Mouse (Mus musculus) forebrain, embryonic 13.5 days (tissue): Measurements from ENCODE around the gene Cpsf6. TPM values are rescaled to one million over a fixed set of nuclear protein-coding genes. Genes with fewer than 3 reads are reported as not detected.

ENCODE experiments used
- ATAC-seq: fragments of 200-750 bp; cut with Nextera tagmentation; 2 replicates; pipeline ENCODE4 v1.8.0; 2017
- H3K27ac ChIP-seq: fragments of 300-500 bp; sonication (generic); 2 replicates; pipeline ENCODE4 v1.5.1; 2015; ENCODE audit warnings: inconsistent platforms, mild to moderate bottlenecking, moderate library complexity
- H3K27me3 ChIP-seq: fragments of 300-500 bp; sonication (generic); 2 replicates; pipeline ENCODE4 v1.6.1; 2015; ENCODE audit warnings: mild to moderate bottlenecking, inconsistent platforms
- H3K36me3 ChIP-seq: fragments of 300-500 bp; sonication (generic); 2 replicates; pipeline ENCODE4 v1.6.1; 2015; ENCODE audit warnings: mild to moderate bottlenecking, inconsistent platforms; ENCODE audit not compliant: poor library complexity, severe bottlenecking
- H3K4me1 ChIP-seq: fragments of 300-500 bp; sonication (generic); 2 replicates; pipeline ENCODE4 v1.6.1; 2015; ENCODE audit warnings: inconsistent platforms
- H3K4me2 ChIP-seq: fragments of 300-500 bp; sonication (generic); 2 replicates; pipeline ENCODE4 v1.6.1; 2015; ENCODE audit warnings: inconsistent platforms, mild to moderate bottlenecking, moderate library complexity
- H3K4me3 ChIP-seq: fragments of 300-500 bp; sonication (generic); 2 replicates; pipeline ENCODE4 v1.5.1; 2015; ENCODE audit warnings: mild to moderate bottlenecking, inconsistent platforms
- H3K9ac ChIP-seq: fragments of 300-500 bp; sonication (generic); 2 replicates; pipeline ENCODE4 v1.6.1; 2015; ENCODE audit warnings: mild to moderate bottlenecking, inconsistent platforms
- H3K9me3 ChIP-seq: fragments of 300-500 bp; sonication (generic); replicated peaks from 2 replicates; pipeline ENCODE4 v1.6.1; 2016; ENCODE audit warnings: inconsistent platforms
- WGBS: fragments of 180-500 bp; shearing (Covaris S2); methylation state at CpG from one replicate; pipeline ENCODE4 v1.1.7; 2015; 5-methylcytosine and 5-hydroxymethylcytosine counted together
- polyA plus RNA-seq: library from polyadenylated mRNA; unstranded; fragments of >200 nt; fragmentation: Nextera tagmentation; extraction: Ambion mirVana; gene quantifications from 2 replicates; pipeline ENCODE4 v1.2.1, GENCODE M21; 2015

Cpsf6 gene
- polyA plus RNA-seq, 1 experiment from 2014 or later: 242 TPM

DNA sequence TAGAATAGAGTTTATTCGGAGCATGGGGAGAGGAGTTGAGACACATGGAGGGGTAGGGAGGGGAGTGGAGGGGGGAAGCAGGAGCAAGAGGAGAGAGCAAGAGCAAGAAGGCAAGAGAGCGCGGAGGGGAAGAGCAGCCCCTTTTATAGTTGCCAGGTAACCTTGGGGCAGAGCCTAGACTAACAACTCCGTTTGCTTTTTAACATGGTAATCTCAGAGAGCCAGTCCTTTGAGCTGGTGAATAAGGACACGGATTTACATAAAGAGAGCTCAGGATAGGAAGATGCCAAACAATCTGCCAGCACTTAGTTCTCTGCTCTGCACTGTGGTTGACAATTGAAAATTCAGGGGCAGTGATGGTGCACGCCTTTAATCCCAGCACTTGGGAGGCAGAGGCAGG lies 31.3 kb upstream of the Cpsf6 start:
- H3K4me3 ChIP-seq: no peak overlapping the region
- H3K9ac ChIP-seq: no peak overlapping the region
- no peak overlapping the region for H3K4me2 ChIP-seq
- no peak for ATAC-seq
- H3K36me3 ChIP-seq: no peaks in the 10 kb centered on the region
- no peaks in the 10 kb centered on the region for H3K27me3 ChIP-seq
- peaks cover 6% of the 10 kb centered on the region for H3K4me1 ChIP-seq
- H3K9me3 ChIP-seq: no peaks in the 10 kb centered on the region
- 46% methylated on average over 6 of the region's 6 CpGs for WGBS
- H3K27ac ChIP-seq: no peak overlapping the region

DNA sequence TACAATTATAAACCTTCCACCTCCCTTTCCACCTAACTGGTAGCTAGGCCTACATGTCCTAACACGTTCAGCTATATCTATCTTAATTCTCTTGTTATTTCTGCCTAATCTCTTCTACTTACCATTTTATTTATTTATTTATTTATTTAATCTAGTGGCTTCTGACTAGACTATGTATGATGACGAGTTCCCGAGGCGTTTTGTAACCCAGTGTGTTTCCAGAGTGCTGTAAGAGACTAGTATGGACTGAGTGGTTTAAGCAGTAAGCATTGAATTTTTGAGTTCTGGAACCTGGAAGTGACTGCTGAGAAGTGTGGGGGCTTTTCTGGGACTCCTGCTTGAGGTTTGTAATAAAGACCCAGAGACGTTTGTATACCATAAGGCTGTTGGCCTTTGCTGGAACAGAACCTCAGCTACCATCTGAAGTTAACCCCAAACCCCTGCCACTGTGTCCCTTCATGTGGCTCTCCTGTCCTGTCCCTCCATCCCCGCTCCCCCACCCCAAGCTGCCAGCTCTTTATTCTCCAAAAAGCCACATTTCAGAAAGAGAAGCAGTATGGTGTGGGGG lies 30.8 kb upstream of the Cpsf6 start:
- no peaks in the 10 kb centered on the region for H3K27me3 ChIP-seq
- H3K9ac ChIP-seq: no peak overlapping the region
- H3K4me2 ChIP-seq: no peak overlapping the region
- H3K4me3 ChIP-seq: no peak overlapping the region
- WGBS: 88% methylated on average over 6 of the region's 6 CpGs
- H3K27ac ChIP-seq: no peak overlapping the region
- H3K36me3 ChIP-seq: no peaks in the 10 kb centered on the region
- peaks cover under 1% of the 10 kb centered on the region; the same call in 1 of the 2 replicates for H3K4me1 ChIP-seq
- ATAC-seq: no peak
- no peaks in the 10 kb centered on the region for H3K9me3 ChIP-seq

DNA sequence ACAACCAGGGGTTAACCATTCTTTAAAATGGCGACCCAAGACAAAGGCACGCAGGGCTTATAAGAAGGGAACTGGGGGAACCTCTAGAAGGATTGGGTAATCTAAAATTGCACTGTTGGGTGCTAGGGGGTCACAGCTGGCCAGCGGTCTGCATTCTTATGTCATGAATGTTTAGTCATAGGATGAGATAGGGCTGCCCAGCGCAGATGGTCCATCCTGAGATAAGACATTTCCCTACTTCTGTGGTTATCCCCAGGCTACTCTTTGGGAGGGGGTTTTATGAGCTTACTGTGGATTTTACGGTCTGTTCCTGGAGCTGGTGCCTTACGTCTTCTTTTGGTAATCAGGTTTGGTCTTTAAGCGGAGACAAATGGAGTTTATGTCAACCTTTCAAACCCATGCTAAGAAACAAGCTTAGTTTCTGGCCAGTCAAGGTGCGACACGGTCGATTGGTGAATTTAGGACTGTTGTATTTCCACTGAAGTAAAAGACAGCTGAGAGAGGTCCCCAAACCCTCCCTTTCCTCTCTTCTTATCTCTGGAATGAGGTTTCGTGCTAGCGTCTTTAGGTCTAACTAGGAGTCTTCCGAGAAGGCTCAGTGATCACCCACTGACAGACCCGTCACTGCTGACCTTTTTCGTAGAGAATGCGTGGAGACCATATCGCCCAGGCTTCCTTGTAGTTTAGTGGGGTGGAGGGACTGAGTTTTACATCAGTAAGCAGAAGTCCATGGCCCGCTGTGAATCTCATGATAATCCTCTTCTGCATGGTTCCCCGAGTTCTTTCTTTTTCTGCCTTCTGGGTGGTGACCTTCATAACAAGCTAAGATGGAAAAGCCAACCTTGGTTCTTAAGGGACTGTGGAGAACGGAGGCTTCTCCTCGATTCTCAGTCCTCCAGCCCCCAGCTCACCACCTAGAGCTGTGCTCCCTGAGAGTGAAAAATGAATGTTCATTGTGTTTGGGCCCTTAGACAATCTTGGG lies 29.8 kb upstream of the Cpsf6 start:
- Histone ChIP-seq H3K27me3 (no peaks in the 10 kb centered on the region), H3K36me3 (no peaks in the 10 kb centered on the region), H3K9ac (no peak overlapping the region), H3K4me2 (no peak overlapping the region), H3K4me3 (no peak overlapping the region), H3K27ac (no peak overlapping the region), H3K9me3 (no peaks in the 10 kb centered on the region), H3K4me1 (no peaks in the 10 kb centered on the region)
- WGBS: 79% methylated on average over 21 of the region's 21 CpGs
- no peak for ATAC-seq

DNA sequence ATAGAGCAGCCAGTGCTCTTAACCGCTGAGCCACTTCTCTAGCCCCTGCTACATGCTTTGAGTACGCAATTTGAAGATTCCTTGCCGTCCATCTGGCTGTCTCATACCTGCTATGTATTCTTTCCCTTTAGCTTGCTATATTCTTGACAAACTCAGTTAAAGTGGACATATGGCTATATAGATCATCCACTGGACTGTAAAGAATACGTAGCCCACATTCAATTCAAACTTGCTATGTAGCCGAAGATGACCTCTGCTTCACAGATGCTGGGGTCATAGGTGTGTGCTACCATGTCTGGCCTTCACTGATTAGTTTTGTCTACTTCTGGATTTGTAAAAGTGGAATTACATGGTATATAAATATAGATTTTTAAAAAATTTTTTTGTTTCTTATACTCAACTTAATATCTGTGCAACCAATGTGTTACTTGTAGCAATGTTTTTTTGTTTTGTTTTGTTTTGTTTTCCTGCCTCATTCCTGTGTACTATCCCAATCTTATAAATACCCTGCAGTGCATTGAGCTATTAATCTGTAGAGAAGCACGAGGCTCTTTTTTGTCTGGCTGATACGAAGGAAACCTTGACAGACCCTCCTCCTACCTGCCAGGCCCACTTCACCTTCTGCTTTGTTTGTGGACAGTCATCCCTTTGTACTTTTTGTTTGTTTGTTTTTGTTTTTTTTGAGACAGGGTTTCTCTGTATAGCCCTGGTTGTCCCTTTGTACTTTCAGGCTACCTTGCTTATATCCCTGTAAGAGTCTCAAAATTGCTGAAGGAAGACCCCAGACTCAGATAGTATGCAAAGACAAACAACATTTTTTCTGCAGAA lies 28.9 kb upstream of the Cpsf6 start:
- Histone ChIP-seq H3K9ac (no peak overlapping the region), H3K9me3 (no peaks in the 10 kb centered on the region), H3K36me3 (no peaks in the 10 kb centered on the region), H3K4me2 (no peak overlapping the region), H3K4me3 (no peak overlapping the region), H3K27ac (no peak overlapping the region), H3K27me3 (no peaks in the 10 kb centered on the region), H3K4me1 (no peaks in the 10 kb centered on the region)
- no peak for ATAC-seq
- WGBS: 86% methylated on average over 7 of the region's 7 CpGs

DNA sequence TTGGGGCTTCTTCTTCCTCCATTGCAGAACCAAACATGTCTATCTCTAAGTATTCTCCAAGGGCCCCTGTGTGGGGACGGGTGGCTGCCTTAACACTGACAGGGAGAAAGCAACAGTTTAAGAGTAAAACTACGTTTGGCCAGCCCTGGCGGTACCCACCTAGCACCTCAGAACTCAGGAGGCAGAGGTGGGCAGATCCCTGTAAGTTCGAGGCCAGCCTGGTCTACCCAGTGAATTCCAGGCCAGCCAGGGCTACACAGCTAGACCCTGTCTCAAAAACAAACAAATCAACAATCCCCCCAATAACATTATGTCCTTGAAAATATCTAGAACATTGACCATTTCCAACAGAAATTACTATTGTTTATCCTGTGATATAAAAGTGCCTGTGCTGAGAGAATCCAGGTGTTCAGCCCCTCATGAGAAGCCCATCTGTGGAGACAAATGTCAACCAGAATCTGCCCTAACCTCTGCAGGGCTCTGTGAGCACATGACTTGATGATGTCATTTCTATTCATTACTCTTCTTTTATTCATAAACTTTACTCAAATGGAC lies 28.0 kb upstream of the Cpsf6 start:
- no peak for ATAC-seq
- Histone ChIP-seq H3K27ac (no peak overlapping the region), H3K27me3 (no peaks in the 10 kb centered on the region), H3K4me2 (no peak overlapping the region), H3K9ac (no peak overlapping the region), H3K36me3 (no peaks in the 10 kb centered on the region), H3K4me1 (peaks cover 8% of the 10 kb centered on the region), H3K9me3 (no peaks in the 10 kb centered on the region), H3K4me3 (no peak overlapping the region)
- WGBS: 87% methylated on average over 4 of the region's 4 CpGs

DNA sequence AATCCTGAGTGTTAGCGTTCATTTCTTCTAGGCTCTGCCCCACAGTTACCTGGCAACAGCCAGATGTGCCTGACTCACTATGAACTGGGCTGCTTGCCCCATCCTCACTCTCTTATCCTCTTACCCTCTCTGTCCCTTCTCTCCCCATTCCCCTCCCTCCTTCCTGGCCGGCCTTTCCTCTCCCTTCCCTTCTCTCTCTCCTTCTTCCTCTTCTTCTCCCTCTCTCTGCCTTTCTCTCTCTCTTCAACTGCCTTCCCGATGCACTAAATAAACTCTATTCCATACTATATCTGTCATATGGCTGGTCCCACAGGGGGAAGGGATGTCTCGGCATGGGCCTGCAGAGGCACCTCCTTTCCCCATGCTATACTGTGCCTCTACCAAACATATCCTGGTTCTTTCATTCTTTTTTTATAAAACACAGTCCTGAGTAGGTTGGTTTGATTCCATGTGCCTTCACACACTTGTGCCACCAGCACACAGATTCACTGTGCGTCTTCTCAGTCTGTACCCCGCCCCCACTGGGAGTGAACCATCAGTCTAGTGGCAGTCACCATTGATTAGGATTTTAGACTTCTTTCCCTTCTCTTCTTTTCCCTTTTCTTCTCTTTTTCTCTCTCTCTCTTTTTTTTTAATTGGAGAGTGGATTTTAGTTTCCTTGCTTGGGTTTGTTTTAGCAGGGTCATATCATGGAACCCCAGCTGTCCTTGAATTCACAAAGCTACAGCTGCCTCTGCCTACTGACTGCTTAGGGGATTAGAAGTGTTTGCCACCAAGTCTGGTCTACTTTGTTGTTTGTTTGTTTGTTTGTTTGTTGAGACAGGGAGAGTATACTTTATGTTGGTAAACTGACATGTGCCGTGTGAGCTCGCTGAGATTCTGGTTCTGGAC lies 27.3 kb upstream of the Cpsf6 start:
- Histone ChIP-seq H3K4me2 (no peak overlapping the region), H3K9me3 (no peaks in the 10 kb centered on the region), H3K4me1 (peaks cover 11% of the 10 kb centered on the region), H3K27ac (no peak overlapping the region), H3K9ac (no peak overlapping the region), H3K36me3 (no peaks in the 10 kb centered on the region), H3K4me3 (no peak overlapping the region), H3K27me3 (0 out of 2 replicates have a peak, but pooled peaks cover 2% of the 10 kb centered on the region)
- 88% methylated on average over 8 of the region's 8 CpGs for WGBS
- ATAC-seq: no peak

DNA sequence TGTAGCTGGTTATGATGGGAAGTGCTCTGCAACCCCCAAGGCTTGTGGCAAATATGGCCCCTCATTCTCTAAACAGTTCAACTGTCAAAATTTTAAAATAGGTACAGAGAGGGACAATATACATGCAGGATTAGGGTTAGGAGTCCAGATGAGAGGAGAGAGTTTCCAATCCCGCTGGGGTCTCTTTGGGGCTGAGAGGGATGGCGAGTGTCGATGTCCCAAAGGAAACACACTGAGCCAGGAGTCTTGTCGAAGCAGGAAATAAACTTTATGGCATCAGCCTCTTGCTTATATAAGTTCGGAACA lies 26.4 kb upstream of the Cpsf6 start:
- Histone ChIP-seq H3K9me3 (no peaks in the 10 kb centered on the region), H3K27me3 (0 out of 2 replicates have a peak, but pooled peaks cover 5% of the 10 kb centered on the region), H3K4me3 (no peak overlapping the region), H3K4me2 (no peak overlapping the region), H3K9ac (no peak overlapping the region), H3K4me1 (peaks cover 11% of the 10 kb centered on the region), H3K36me3 (no peaks in the 10 kb centered on the region), H3K27ac (no peak overlapping the region)
- 90% methylated on average over 5 of the region's 5 CpGs for WGBS
- no peak for ATAC-seq

DNA sequence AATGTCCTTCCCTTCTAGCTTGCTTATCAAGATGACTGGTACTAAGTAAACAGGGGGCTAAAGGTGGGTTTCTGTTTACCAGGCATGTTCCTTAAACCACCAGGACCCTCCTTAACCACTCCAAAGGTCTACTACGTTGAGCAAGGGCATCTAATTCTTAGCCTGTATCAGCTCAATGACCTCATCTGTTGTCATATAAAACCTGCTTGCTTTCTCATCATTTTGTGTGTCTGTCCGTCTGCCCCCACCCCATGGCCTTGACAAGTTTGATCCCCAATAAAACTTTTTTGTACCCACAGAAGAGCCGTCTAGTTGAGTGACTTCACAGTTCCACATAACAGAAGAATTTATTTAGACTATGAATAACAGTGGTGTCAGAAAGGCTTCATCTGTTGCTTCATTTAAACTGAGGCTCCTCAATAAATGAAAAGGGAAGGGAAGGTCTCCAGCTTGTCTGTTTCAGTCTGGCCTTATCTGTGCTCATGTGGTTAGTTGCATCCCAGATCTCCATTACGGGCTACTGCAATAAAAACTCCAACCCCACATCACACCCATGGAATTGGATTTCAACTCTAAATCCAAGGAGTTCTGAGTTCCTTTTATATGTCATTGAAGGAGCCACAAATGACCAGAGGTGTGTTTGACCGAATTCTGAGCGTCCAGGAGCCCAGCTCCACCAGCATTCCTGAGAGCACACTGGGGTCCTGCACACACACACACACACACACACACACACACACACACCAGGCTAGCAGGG lies 25.9 kb upstream of the Cpsf6 start:
- H3K27me3 ChIP-seq: 0 out of 2 replicates have a peak, but pooled peaks cover 5% of the 10 kb centered on the region
- no peaks in the 10 kb centered on the region for H3K9me3 ChIP-seq
- no peaks in the 10 kb centered on the region for H3K36me3 ChIP-seq
- no peak overlapping the region for H3K27ac ChIP-seq
- H3K9ac ChIP-seq: no peak overlapping the region
- ATAC-seq: no peak
- H3K4me3 ChIP-seq: no peak overlapping the region
- H3K4me2 ChIP-seq: no peak overlapping the region
- peaks cover 11% of the 10 kb centered on the region for H3K4me1 ChIP-seq
- WGBS: 86% methylated on average over 6 of the region's 6 CpGs

DNA sequence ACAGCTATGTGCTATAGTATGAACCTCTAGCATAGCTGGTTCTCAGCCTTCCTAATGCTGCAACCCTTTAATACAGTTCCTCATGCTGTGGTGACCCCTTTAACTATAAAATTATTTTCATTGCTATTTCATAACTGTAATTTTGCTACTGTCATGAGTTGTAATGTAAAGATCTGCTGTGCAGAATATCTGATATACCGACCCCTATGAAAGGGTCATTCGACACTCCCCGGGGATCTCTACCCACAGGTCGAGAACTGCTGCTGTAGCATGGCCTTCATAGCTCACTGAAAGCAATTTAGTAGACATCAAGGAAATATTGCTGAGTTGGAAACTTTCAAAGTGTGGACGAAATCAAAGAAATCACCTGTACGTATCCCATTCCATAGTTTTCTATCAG lies 24.6 kb upstream of the Cpsf6 start:
- Histone ChIP-seq H3K4me3 (no peak overlapping the region), H3K27me3 (0 out of 2 replicates have a peak, but pooled peaks cover 5% of the 10 kb centered on the region), H3K4me1 (peaks cover 11% of the 10 kb centered on the region), H3K4me2 (no peak overlapping the region), H3K9ac (no peak overlapping the region), H3K9me3 (no peaks in the 10 kb centered on the region), H3K36me3 (no peaks in the 10 kb centered on the region), H3K27ac (no peak overlapping the region)
- WGBS: 96% methylated on average over 6 of the region's 6 CpGs
- no peak for ATAC-seq

DNA sequence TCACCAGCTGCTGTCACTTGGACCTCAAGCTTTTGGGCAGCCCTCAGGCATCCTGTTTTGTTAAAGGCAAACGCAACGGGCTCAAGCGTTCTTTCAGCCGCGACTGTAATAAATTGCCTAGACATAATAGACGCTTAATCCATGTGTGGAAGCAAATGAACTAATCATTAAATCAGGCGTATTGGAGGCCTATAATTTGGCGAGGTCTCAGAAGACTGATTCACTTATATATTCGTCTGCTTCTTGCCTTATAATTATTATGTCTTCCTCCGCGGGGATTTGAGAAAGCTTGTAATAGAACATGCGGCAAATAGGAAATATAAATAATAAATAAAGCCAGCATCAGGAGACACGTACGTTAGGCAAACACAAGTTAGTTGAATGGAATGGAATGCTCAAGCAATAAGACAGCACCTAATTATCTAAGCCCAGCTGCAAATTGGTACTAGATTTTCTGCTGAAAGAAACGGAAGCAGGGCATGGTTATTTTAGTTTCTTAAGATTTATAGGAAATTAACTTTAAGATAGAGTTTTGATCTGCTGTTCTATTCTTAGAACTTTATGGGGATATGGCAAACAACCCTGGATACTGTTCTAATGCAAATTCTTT lies 23.6 kb upstream of the Cpsf6 start:
- ATAC-seq: no peak
- 26% methylated on average over 15 of the region's 15 CpGs for WGBS
- H3K4me1 ChIP-seq: peaks cover 11% of the 10 kb centered on the region

More for the DNA sequence above, 23.6 kb upstream of the Cpsf6 start:
- Histone ChIP-seq H3K9ac (no peak overlapping the region), H3K27ac (no peak overlapping the region), H3K36me3 (no peaks in the 10 kb centered on the region), H3K4me3 (no peak overlapping the region), H3K9me3 (no peaks in the 10 kb centered on the region), H3K27me3 (0 out of 2 replicates have a peak, but pooled peaks cover 5% of the 10 kb centered on the region), H3K4me2 (peak overlapping the region; percentile 7; the same call in 1 of the 2 replicates)
